Mouse (Mus musculus) heart, adult 2 months (tissue): ENCODE data around the gene Tnip1. TPM values are rescaled to one million over a fixed set of nuclear protein-coding genes. Genes with fewer than 3 reads are reported as not detected.

Experiments
- DNase-seq, 2 experiments: peaks; one replicate each; pipeline ENCODE4 v3.0.0; 2021
- H3K27ac ChIP-seq: fragments of 200-600 bp; 2 replicates; pipeline ENCODE4 v1.8.1; 2022
- H3K27me3 ChIP-seq: fragments of 200-500 bp; 2 replicates; pipeline ENCODE4 v1.6.1; 2012; ENCODE audit warnings: mild to moderate bottlenecking, low read length, inconsistent platforms, mixed read lengths; ENCODE audit not compliant: control insufficient read depth, insufficient read depth
- H3K36me3 ChIP-seq: fragments of 200-500 bp; 2 replicates; pipeline ENCODE4 v1.6.1; 2012; ENCODE audit warnings: low read length, inconsistent platforms; ENCODE audit not compliant: control insufficient read depth, insufficient read depth
- H3K4me1 ChIP-seq: fragments of 200-500 bp; 2 replicates; pipeline ENCODE4 v1.6.1; 2011; ENCODE audit warnings: low read length; ENCODE audit not compliant: control insufficient read depth, insufficient read depth
- H3K4me3 ChIP-seq: fragments of 200-600 bp; 2 replicates; pipeline ENCODE4 v1.8.1; 2022
- H3K79me2 ChIP-seq: fragments of 200-500 bp; replicated peaks from 2 replicates; pipeline ENCODE4 v1.6.1; 2012; ENCODE audit warnings: mild to moderate bottlenecking, inconsistent platforms, low read length, moderate library complexity, mixed read lengths; ENCODE audit not compliant: control insufficient read depth, insufficient read depth
- H3K9ac ChIP-seq: fragments of 200-500 bp; 2 replicates; pipeline ENCODE4 v1.6.1; 2012; ENCODE audit warnings: low read depth, mild to moderate bottlenecking, control low read depth, inconsistent platforms, low read length, mixed read lengths
- CTCF ChIP-seq: fragments of 200-600 bp; IDR thresholded peaks from 2 replicates; pipeline ENCODE4 v1.8.1; 2022; ENCODE audit warnings: antibody characterized with exemption, mild to moderate bottlenecking, moderate library complexity
- EP300 ChIP-seq: fragments of 200-500 bp; IDR thresholded peaks from 2 replicates; pipeline ENCODE4 v1.6.1; 2011; ENCODE audit warnings: low read depth, low read length, control low read depth; ENCODE audit not compliant: insufficient read depth
- POLR2A ChIP-seq: fragments of 200-500 bp; IDR thresholded peaks from 2 replicates; pipeline ENCODE4 v1.6.1; 2011; ENCODE audit warnings: mild to moderate bottlenecking, low read depth, low read length, control low read depth; ENCODE audit not compliant: insufficient read depth
- WGBS: fragments of 180-500 bp; shearing (Covaris S2); methylation state at CpG from one replicate; pipeline ENCODE4 v1.1.7; 2018; 5-methylcytosine and 5-hydroxymethylcytosine counted together
- intact Hi-C: fragments of 180-260 bp; cut with DNase I; formaldehyde crosslinking; loops from one replicate; pipeline ENCODE4 v1.15.1; 2025
- long read RNA-seq: library from polyadenylated mRNA; stranded (forward); transcript quantifications from one replicate; pipeline ENCODE4 v2.0.0, GENCODE M21; 2021
- polyA plus RNA-seq: library from polyadenylated mRNA; depleted of rRNA; stranded (reverse); fragments of >200 nt; gene quantifications from 2 replicates; pipeline ENCODE4 v1.2.3, GENCODE M21; 2012; rRNA removed
- total RNA-seq, 2 experiments: library from RNA; stranded (reverse); gene quantifications; 2 replicates each; pipeline ENCODE4 v1.2.3; 2021

Tnip1 gene
- total RNA-seq (10 to 100 TPM; 25.9 to 34.4 TPM), polyA plus RNA-seq (26.6 and 31.9 TPM in 2 replicates)
- long read RNA-seq, transcript Tnip1-206 (18 exons, 2,834 nt): major isoform, 7 of 28 reads
- long read RNA-seq, partial matches to known transcripts: 4 of 28 reads
- long read RNA-seq, other reads (novel, unspliced or antisense): 17 of 28 reads

DNA sequence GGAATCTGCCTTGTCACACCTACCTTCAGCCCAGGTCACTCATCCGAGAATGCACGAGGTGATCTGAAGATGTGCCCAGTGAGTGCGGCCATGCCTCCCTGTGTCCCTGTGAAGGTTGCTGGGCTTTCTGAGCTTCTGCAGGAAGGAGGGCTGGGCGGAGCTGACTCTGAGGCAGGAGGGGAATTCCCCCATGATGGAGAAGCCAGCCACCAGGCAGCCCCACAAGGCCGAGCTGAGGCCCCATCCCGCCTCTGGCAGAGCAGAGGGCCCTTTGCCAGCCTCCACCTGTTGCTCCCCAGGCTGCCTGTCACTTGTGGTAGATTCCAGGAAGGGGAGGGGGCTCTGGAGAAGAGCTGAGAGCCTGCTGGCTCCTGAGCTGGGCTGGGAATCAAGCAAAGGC lies at the start of gene Tnip1:
Tnip1 (minus strand) TSS at position 108 of the 400 bp plus-strand sequence.
- H3K9ac ChIP-seq: peak within 1 kb of the TSS; percentile 15; the same call in 1 of the 2 replicates

DNA sequence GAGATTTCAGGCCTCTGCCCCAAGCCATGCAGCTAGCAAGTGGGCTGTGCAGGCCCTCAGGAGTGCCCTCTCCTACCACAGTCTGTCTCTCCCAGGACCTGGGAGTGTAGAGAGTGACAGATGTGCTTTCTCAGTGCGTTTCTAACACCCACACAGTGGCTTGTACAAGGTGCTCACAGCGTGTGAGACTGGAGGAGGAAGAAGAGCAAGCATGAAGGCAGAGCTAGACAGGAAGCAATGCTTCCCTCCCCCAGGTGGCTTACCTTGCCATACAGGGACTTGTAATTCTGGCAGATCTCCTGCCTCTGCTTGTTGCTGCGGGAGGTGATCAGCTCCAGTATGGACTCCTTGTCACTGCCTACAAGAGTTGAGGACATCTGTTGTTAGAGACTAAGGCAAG lies 48.7 kb upstream of the Tnip1 start:
- Histone ChIP-seq H3K27me3 (no peaks in the 10 kb centered on the region), H3K4me3 (no peak overlapping the region), H3K27ac (no peak overlapping the region), H3K9ac (no peak overlapping the region), H3K36me3 (peaks cover 10% of the 10 kb centered on the region), H3K79me2 (0 out of 2 replicates have a peak, but pooled peaks cover 2% of the 10 kb centered on the region), H3K4me1 (peaks cover 11% of the 10 kb centered on the region)
- no peak for DNase-seq
- WGBS: 73% methylated on average over 3 of the region's 3 CpGs
- intact Hi-C loops: no loop called here
- TF ChIP-seq EP300 (no peak), POLR2A (no peak), CTCF (no peak)

More for the DNA sequence above, at the start of gene Tnip1:
- Histone ChIP-seq H3K4me3 (peak within 1 kb of the TSS; percentile 10; the same call in 1 of the 2 replicates), H3K27ac (peak within 1 kb of the TSS; percentile 60), H3K79me2 (no peaks in the 10 kb centered on the region), H3K4me1 (peaks cover 5% of the 10 kb centered on the region), H3K27me3 (no peaks in the 10 kb centered on the region), H3K36me3 (no peaks in the 10 kb centered on the region)
- WGBS: 33% methylated on average over 6 of the region's 6 CpGs
- no peak for TF ChIP-seq CTCF
- no peak for TF ChIP-seq EP300
- TF ChIP-seq POLR2A: peak; percentile 41; the same call in 1 of the 2 replicates
- DNase-seq: peak in 1 of 2 experiments; percentile 54
- intact Hi-C loops: no loop called here

DNA sequence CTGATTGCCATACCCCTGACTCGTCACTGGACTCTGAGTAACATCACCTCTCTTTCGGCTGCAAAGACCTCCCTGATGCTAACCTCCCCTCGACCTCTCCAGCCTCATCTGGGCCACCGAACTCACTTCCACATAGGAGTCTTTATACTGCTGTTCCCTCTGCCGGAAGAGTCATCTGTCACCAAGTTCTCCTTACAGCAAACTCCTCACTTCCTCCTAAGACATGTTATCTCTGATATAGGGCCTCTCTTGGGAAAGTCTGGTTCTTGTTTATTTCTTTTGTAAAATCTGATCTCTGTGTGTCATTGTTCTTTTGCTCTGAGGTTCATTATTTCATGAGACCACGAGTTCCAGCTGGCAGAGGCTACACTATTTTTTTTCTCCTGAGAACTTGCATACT lies 45.5 kb upstream of the Tnip1 start:
- DNase-seq: no peak
- Histone ChIP-seq H3K4me3 (no peak overlapping the region), H3K27me3 (no peaks in the 10 kb centered on the region), H3K36me3 (peaks cover 2% of the 10 kb centered on the region; the same call in 1 of the 2 replicates), H3K4me1 (no peaks in the 10 kb centered on the region; the same call in 1 of the 2 replicates), H3K79me2 (no peaks in the 10 kb centered on the region), H3K9ac (no peak overlapping the region), H3K27ac (no peak overlapping the region)
- no peak for TF ChIP-seq POLR2A
- no peak for TF ChIP-seq CTCF
- TF ChIP-seq EP300: no peak
- WGBS: 36% methylated on average over 6 of the region's 6 CpGs
- intact Hi-C loops: no loop called here

DNA sequence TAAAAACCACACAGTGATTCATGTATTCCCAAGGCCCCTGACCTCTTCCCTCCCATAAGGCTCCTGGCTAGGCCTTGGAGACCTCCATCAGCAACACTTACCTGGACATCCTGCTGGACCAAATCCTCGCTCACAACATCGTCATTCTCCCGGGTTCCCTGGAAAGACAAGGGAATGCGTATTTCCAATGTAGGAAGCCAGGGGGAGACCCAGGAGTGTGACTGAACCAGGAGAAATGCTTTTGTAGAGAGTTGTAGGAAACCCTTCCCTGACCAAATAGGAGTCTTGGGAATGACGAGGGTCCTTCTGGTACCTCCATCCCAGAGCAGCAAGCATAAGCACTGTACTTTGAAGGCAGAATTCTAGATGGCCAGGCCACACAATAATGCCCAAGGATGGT lies 43.0 kb upstream of the Tnip1 start:
- TF ChIP-seq POLR2A: no peak
- Histone ChIP-seq H3K79me2 (no peaks in the 10 kb centered on the region), H3K27ac (no peak overlapping the region; the same call in 1 of the 2 replicates), H3K36me3 (no peaks in the 10 kb centered on the region), H3K27me3 (no peaks in the 10 kb centered on the region), H3K4me1 (no peaks in the 10 kb centered on the region; the same call in 1 of the 2 replicates), H3K9ac (no peak overlapping the region), H3K4me3 (no peak overlapping the region)
- no peak for DNase-seq
- WGBS: 80% methylated on average over 5 of the region's 5 CpGs
- intact Hi-C loops: no loop called here

DNA sequence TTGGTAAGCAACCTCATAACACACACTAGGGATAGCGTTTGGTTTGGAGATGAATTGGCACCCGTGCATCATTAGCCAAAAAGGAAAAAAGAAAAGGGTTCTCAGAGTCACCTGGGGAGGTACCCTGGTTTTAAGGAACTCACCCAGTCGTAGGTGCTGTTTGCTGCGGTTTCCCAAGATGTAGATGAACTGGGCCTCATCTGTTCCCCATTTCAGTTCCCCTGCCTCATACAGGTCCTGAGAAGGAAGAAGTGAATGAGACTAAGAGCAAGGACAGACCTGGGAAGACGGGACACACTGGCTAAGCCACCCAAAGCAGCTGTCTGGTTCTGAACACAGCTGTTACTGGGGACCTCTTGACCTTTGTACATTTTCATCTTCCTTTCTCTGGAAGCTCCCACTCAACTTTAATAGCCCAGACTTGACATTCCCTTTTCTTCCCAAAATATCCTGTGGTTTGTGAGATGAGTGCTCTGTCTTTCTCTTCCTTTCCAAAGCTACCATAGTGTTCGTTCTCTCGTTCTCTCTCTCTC lies 42.3 kb upstream of the Tnip1 start:
- Histone ChIP-seq H3K4me3 (no peak overlapping the region), H3K27me3 (no peaks in the 10 kb centered on the region), H3K4me1 (no peaks in the 10 kb centered on the region; the same call in 1 of the 2 replicates), H3K79me2 (no peaks in the 10 kb centered on the region), H3K27ac (no peak overlapping the region), H3K9ac (no peak overlapping the region), H3K36me3 (no peaks in the 10 kb centered on the region)
- WGBS: 85% methylated on average over 7 of the region's 7 CpGs
- intact Hi-C loops: no loop called here
- DNase-seq: no peak
- TF ChIP-seq EP300: no peak

DNA sequence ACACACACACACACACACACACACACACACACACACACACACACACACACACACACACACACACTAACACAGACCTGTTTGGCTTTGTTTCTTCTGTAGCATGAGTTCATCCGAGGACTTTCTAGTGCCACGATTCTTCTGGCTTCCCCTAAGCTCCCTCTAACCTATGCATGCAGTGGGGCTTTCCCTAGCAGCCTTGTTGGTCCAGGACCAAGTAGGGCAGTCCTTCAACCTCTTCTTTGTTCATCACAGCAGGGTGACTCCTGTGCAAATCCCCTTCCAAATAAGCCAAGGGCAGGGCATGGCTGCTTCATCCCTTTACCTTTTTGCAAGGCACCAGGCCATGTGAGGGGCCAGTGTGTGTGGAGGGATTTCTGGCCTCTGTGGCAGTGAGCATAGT lies 36.0 kb upstream of the Tnip1 start:
- no peak overlapping the region for H3K4me3 ChIP-seq
- H3K36me3 ChIP-seq: no peaks in the 10 kb centered on the region
- H3K79me2 ChIP-seq: no peaks in the 10 kb centered on the region
- no peaks in the 10 kb centered on the region for H3K27me3 ChIP-seq
- DNase-seq: no peak
- intact Hi-C loops: loop anchor here (1.0 to 2.0 kb wide), 2 partner anchors 41 to 88 kb away; no protein-coding TSS in a partner anchor
- TF ChIP-seq EP300 (no peak), POLR2A (no peak), CTCF (no peak)
- 7% methylated on average over 2 of the region's 2 CpGs for WGBS
- no peak overlapping the region for H3K27ac ChIP-seq
- H3K4me1 ChIP-seq: peaks cover 2% of the 10 kb centered on the region
- no peak overlapping the region for H3K9ac ChIP-seq
